Mouse (Mus musculus): ENCODE results near the gene Nedd4.

GRCm38 (mm10) chr9:72662691-72663533, 766 bp downstream of the Nedd4 start:
- TF ChIP-seq CTCF (IDR thresholded peaks at IDR 0.05 in 2 of 3, conservative IDR thresholded peaks at IDR 0.05 in 1 of 3; ENCODE audit: control insufficient read depth in 1 of 3, insufficient read depth in 1 of 3, low read depth in 2 of 3, low read length in 3 of 3, poor library complexity in 1 of 3, severe bottlenecking in 1 of 3) (no peak), POLR2A (IDR thresholded peaks at IDR 0.05; ENCODE audit: control insufficient read depth in 1 of 2, insufficient read depth in 1 of 2, low read depth in 1 of 2, low read length in 2 of 2, poor library complexity in 1 of 2) (peak in 1 of 2 experiments; percentile 75; a peak in 2 of 4 replicates), HCFC1 (IDR thresholded peaks at IDR 0.05; ENCODE audit: low read depth, low read length) (no peak; the same call in 1 of the 2 replicates), GATA1 (IDR thresholded peaks at IDR 0.05; ENCODE audit: low read depth, low read length) (peak; percentile 89), BHLHE40 (IDR thresholded peaks at IDR 0.05; ENCODE audit: borderline replicate concordance, low read depth, low read length) (no peak), MAX (IDR thresholded peaks at IDR 0.05; ENCODE audit: low read length) (0 out of 2 replicates have a peak, but pooled peaks have one; percentile 66), MXI1 (IDR thresholded peaks at IDR 0.05; ENCODE audit: low read depth, low read length) (peak; percentile 53; the same call in 1 of the 2 replicates), ZNF384 (IDR thresholded peaks at IDR 0.05; ENCODE audit: low read depth, low read length) (no peak), EP300 (IDR thresholded peaks at IDR 0.05; ENCODE audit: low read depth in 1 of 2, low read length in 2 of 2) (no peak), TAL1 (IDR thresholded peaks at IDR 0.05; ENCODE audit: low read length) (no peak), MAZ (IDR thresholded peaks at IDR 0.05; ENCODE audit: low read depth, low read length) (0 out of 2 replicates have a peak, but pooled peaks have one; percentile 37), NELFE (IDR thresholded peaks at IDR 0.05; ENCODE audit: low read depth, low read length) (peak; percentile 60; the same call in 1 of the 2 replicates), USF2 (IDR thresholded peaks at IDR 0.05; ENCODE audit: borderline replicate concordance in 1 of 2, insufficient read depth in 1 of 2, low read depth in 1 of 2, low read length in 2 of 2) (0 out of 4 replicates have a peak, but pooled peaks of 1 of the 2 experiments have one; percentile 45), E2F4 (IDR thresholded peaks at IDR 0.05; ENCODE audit: borderline replicate concordance, low read depth, low read length) (no peak)
